Mouse (Mus musculus) brain, embryonic 14.5 days (tissue): Measurements from ENCODE around the gene Sh3bp2.

Source experiments
- CTCF ChIP-seq: fragments of 200-500 bp; IDR thresholded peaks from 2 replicates; pipeline ENCODE4 v1.5.1; 2012; ENCODE audit warnings: inconsistent platforms, mild to moderate bottlenecking, moderate library complexity, borderline replicate concordance; ENCODE audit not compliant: insufficient read depth, insufficient read length; ENCODE audit errors: extremely low read depth
- POLR2A ChIP-seq: fragments of 200-500 bp; IDR thresholded peaks from 2 replicates; pipeline ENCODE4 v1.6.1; 2012; ENCODE audit warnings: mild to moderate bottlenecking, inconsistent platforms, borderline replicate concordance; ENCODE audit not compliant: poor library complexity, insufficient read depth, insufficient read length, severe bottlenecking; ENCODE audit errors: extremely low read depth

- TF ChIP-seq CTCF, result no peak
- no peak for TF ChIP-seq POLR2A
Measured at GRCm38 (mm10) chr5:34524511-34524910, 1.1 kb upstream of the Sh3bp2 start.
